Mouse (Mus musculus) gastrocnemius, postnatal 4 days (tissue): Measurements from ENCODE around the gene Cpne8. TPM values are rescaled to one million over a fixed set of nuclear protein-coding genes. Genes with fewer than 3 reads are reported as not detected.

Experiments
- DNase-seq, 2 experiments: peaks; one replicate each; pipeline ENCODE4 v3.0.0; 2021 to 2022; ENCODE audit warnings: low spot score in 2 of 2, mixed read lengths in 2 of 2
- long read RNA-seq, 2 experiments: library from polyadenylated mRNA; stranded (forward); transcript quantifications; one replicate each; pipeline ENCODE4 v2.0.0; 2021
- total RNA-seq, 2 experiments: library from RNA; stranded (reverse); gene quantifications; 2 replicates each; pipeline ENCODE4 v1.2.3; 2021

Gene Cpne8
- 1 to 10 TPM; 4.2 to 5.1 TPM for total RNA-seq
- long read RNA-seq, experiment 1, transcript Cpne8-202 (20 exons, 3,366 nt), result major isoform, 6 of 9 reads
- long read RNA-seq, experiment 1, partial matches to known transcripts, result 3 of 9 reads
- long read RNA-seq, experiment 1, other reads (novel, unspliced or antisense), result 0 of 9 reads
- long read RNA-seq, experiment 2, partial matches to known transcripts, result 0 of 5 reads
- long read RNA-seq, experiment 2, other reads (novel, unspliced or antisense), result 2 of 5 reads

DNA sequence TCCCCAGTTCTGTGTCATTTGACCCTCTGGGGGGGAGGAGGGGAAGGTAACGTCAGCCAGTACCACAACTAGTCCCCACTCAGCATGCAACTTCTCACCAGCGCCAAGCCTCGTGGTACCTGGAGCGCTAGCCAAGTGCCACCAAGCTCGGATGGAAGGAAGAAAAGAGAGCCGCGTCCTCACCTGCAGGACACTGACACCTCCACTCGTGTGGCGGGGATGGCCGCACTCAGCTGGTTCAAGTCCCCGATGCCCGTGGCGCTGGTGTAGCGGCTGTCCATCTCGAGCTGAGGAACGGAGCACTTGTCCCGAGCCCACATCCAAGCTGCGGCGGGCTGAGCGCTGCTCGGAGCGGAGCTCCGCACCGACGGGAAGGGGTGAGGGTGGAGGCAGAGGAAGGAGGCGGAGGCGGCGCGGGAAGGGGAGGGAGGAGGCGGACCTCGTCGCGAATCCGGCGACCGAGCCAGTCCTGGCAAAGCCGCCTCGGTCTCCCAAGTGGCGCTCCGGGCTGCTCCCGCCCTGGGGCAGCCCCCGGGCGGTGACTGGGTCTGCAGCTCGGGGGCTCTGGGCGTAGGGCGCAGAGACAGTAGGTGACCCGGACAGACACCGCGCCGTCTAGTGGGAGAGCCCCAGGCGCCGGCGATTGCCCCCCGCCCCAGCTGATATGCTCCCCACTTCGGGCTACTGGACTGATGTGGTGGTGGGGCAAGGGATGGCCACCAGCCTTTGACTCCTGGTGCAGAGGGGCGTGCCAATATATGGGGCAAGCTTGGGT, at the start of gene Cpne8:
TSS of gene Cpne8 (minus strand) at position 448 of the 775 bp plus-strand sequence.
- peak; percentile 46 to 64 for DNase-seq

DNA sequence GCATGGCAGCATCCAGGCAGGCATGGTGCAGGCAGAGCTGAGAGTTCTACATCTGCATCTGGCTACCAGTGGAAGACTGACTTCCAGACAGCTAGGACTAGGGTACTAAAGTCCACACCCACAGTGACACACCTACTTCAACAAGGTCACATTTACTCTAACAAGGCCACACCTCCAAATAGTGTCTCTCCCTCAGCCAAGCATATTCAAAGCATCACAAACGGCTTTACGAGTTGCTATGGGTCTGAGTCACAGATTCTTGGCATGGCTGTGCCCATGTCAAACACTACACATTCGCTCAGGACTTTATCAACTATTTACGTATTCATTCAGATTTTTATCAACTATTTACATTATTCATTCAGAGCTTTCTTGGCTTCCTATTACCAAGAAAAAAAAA, 38.5 kb upstream of the Cpne8 start:
- DNase-seq, result no peak

DNA sequence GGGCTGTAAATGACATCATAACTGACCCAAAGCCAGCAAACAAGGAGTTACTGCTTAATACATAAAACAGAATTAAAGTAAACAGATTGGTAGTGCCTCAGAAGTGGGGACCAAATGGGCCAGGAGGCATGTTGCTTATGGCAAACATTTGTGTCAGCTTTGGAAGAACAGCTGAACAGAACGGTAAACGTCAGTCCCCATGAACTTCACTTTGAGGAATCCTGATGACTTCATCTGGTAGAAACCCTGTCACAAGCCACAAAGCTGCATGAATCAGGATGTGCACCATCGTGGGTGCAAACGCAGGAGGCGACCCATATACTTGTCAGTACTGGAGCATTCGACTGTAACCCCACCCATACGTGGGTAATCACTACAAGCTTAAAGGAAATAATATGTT, 30.1 kb upstream of the Cpne8 start:
- no peak for DNase-seq

DNA sequence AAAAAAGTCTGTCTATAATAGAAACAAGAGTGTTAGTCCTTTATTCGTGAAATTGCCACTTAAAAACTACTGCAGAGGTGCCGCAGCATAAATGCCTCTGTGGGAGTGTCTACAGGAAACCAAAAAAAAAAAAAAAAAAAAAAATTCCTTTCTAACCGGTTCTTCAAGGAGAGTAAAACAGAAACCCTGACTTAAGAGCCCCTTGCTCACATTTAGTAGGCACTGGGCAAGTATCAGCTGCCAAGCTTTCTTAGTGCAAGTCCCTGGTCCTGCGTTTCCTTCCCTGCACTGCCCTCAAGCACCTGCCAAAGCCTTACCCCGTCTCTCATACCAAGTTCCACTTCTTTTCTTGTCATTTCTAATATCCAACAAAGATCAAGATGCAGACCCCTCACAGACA, 25.1 kb upstream of the Cpne8 start:
- DNase-seq, result no peak

DNA sequence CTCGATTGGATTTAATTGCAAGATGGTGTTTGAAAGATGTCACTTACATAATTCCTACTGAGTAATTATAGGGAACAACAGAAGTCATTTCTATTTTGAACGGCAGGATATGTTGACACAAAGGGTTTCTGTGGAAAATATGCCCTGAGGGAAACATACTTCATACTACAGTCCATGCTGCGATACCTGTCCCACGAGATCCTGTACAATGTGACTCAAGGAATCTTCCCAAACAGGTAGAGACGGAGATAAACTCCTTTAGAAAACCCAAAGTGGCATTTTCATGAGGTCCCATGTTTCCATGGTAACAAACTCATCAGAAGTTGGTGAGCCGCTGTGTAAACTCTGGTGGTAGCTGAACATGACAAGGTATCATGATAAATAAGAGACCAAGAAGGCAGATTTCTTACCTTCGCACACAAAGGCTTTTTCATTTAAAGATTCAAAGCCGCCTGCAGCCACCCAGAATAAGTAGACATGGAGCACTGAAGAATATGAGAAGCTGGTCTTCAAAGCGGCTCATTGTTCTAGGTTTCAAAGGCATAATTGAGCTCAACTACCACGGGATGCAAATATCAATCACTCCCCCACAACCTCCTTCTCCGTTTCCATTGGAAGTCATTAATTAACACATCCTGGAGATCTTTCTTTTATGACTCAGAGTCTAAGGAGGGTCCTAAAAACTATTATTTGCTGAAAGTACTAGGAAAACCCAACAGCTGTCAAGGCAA, 24.4 kb upstream of the Cpne8 start:
- no peak for DNase-seq

DNA sequence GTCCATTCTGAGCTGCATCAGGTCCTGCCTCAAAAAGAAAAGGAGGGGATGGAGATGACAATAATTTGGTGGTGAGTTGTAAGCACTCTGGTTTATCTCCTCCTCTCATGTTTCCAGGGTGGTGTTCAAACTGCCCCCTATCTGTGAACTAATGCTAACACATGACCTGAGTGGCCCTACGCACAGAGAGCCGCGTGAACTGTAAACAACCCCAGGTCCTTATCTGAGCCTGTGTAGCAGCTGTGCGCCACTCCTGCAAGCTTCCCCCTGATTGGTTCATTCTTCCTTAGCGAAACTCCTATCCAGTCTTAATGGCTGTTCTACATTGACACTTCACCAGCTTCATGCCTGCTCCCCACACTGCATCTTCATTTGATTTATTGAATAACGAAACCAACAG, 7.5 kb upstream of the Cpne8 start:
- no peak for DNase-seq

DNA sequence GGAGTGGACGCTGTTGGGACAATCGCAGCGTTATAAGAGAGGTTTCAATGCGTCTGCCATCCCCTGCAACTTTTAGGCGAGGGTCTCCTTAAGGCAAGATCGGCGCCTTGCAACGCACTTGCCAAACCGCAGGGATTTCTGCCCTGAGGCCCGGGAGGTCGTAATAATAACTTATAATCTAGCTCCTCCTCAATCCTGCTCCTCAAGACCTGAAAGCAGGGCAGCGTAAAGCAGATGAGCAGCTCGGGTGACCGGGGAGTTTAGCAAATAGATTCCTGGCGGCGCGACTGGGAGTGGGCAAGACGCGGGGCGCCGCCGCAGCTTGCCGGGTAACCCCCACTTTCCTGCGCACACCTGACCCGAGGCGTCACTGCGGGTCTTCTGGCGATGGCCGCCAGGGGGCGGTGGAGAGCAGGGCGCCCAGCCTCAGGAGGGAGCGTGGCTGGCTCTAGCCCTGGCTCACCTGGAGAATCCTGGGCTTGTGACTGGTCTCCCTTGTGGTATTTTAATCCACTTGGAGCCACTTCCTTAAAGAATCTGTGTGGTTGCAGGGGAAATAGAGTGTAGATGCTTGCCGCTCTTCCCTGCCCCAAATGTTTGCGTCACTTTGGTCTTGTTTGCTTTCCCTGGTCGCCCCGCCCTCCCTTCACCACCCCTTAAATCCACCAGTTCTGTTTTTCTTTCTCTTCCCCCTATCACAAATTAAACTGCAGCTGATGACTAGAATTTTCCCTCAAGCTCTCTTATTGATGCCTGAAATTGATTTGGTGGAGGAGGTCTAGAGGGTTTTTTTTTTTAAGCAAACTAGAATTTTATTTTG, 738 bp upstream of the Cpne8 start:
- peak; percentile 28 to 44 for DNase-seq

DNA sequence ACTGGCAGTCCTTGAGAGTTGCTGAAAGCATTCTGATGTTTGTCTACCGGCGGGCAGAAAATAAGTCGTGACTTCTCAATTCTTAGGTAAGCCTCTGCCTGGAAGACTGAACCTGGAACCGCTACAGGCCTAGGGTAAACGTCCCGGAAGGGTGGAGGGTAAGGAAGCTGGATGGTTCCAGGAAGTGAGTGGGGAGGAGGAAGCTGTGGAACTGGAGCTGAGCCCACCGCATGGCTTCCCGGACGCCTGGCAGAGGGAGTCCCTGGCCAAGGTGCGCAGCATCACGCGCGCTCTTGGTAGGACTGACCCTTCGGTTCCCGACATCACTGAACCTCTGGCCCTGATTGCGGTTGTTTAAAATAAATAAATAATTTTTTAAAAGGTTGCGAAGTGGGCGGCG, 744 bp downstream of the Cpne8 start:
- DNase-seq, result no peak

DNA sequence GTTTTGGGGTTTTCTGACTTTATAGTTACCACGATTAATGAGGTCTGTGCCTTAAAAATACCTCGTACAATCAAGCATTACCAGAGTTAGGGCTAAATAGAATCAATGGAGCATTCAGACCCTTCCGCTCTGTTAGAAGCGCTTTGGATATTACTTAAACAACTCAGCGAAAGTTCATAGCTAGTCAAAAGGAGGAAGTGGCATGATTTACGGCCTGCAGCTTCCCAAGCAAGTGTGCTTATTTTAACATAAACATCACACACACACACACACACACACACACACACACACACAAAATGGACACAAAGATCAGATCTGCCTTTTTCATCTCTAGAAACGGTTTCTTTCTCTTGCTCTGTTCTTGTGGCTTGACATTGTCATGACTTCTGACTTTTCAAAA, 9.7 kb downstream of the Cpne8 start:
- no peak for DNase-seq

DNA sequence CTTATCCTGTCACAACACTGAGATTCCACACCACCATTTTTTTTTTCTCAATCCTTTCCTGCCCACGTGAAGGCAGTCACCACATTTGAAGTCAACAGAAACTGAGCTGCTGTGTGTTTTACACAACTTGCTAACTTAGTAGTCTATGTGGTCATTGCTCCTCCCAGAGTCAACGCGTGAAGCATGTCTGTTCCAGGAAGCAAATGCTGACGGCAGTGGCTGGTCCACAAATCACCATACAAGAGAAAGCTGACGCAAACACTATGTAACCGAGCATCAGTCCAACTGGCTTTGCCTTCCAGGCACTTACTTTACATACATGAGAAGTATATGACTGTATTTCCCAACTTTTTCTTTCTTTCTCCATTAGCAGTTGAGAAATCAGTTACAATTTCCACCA, 12.3 kb downstream of the Cpne8 start:
- DNase-seq, result no peak

DNA sequence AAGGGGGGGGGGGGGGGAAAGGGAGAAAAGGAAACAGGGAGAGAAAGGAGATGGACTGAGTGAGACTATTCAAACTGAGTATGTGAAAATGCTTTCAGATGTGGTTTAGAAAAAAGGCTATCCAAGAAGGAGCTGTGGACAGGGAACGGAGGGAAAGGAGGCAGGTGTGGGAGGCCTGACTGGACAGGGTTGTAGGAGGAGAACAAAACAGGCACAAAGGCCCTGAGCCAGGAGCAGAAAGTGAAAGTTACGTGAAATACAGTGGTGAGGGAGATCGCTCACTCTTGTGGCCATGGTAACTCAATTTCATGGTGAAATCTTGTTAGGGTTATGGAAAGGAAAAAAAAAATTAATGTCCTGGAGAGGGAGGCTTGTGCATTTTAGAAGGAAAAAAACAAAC, 14.6 kb downstream of the Cpne8 start:
- no peak for DNase-seq

DNA sequence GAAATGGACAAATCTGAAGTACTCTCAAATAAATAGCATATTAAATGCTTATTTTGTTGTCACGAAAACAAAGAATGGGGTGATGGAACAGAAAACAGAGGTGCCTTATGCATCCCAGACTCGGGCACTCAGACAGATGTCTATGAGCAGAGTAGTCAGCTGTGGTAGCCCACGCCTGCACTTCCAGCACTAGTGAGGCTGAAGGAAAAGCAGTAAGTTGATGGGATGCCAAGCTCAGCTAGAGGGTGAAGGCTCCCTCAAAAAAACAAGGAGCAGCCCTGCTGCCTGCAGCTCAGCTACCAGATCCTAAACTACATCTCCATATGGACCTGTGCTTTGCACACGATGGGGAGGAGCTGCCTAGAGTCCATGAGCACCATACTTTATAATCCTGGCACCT, 15.6 kb downstream of the Cpne8 start:
- no peak for DNase-seq

DNA sequence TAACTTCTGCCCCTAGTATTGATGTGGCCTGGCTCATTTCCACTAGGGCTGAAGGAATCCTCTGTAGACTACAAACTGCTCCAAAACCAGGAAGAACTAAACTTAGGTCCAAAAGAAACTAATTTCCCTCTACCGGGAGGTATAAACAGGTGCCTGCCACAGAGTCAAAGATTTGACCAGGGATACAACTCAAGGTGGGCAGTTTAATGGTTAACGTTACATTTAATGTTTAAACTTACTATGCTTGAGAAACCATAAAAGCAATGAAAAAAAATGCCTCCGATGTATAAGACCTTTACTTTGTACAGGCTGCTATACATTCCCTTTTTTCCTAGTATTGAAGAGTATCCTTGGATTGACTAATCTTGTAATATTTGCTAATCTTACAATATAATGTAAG, 18.5 kb downstream of the Cpne8 start:
- no peak for DNase-seq

DNA sequence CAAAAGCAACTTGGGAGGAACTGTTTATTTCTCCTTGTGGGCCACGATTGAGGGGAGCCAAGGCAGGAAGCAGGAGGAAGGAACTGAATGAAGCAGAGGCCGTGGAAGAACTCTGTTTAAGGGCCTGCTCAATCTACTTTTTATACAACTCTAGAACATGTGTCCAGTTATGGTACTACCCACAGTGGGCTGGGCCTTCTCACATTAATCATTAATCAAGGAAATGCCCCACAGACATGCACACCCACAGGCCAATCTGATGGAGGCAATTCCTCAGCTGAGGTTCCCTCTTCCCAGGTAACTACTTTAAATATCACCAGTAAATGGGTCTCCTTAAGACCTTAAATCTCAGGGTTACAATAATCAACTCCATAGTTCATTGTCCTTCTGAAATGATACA, 21.2 kb downstream of the Cpne8 start:
- no peak for DNase-seq

DNA sequence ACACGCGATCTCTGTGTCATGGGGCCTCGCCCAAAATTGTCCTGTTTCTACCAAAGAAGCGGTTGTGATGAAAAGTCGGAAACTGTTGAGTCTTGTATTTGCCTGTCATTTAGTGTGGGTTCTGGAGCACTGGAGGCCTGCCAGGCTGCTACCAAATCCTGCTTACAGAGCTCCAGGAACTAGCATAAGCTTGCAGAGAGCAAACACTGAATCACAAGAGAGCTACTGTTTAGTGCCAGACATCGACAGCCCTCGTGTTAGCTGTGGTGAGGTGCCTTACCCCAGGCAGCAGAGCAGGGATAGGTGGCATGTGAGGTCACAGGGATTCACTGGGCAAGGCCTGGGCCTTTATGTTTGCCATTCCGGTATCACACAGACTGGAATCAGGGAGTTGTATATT, 22.7 kb downstream of the Cpne8 start:
- DNase-seq, result no peak

DNA sequence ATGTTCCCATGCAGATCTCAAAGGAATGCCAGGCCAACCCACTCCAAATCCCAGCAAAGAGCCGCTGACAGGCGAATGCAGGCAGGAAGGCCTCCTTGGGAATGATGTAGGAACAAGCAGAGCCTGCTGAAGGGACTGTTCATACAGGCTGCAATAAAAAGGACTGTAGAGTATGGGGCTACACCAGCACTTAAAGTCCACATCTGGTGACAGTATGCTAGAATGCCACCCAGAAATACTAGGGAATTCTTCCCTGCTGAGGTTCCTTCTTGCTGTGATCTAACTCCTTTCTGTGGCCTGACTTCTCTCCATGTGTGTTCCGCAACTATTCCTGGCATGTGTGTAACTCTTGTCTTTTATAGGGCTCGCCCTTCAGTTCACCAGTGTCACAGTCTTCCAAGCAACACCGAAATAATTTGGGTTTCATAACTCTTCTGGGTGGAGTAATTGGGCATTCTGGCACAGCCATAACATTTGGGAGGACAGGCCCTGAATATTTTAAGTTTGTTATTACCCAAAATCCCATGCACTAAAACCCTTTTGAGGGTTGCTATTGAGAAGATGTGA, 32.1 kb downstream of the Cpne8 start:
- DNase-seq, result no peak

DNA sequence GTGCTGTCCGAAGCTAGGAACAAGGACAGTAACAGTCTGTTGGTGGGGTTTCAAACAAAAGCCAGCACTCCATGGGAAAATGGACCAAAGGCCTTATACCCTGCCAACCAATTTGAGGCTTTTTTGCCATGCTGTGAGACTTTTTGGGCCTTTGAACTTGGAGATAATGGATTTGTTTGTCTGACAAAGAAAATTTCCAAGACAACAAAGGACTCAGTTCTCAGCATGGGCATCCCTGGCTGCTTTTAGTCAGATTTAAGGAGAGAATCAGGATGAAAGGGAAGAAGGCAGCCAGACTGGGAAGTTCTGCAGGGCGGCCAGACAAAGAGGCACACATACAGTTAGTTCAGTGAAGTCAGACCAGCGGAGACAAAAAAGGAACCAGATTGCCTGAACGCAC, 32.9 kb downstream of the Cpne8 start:
- DNase-seq, result no peak

DNA sequence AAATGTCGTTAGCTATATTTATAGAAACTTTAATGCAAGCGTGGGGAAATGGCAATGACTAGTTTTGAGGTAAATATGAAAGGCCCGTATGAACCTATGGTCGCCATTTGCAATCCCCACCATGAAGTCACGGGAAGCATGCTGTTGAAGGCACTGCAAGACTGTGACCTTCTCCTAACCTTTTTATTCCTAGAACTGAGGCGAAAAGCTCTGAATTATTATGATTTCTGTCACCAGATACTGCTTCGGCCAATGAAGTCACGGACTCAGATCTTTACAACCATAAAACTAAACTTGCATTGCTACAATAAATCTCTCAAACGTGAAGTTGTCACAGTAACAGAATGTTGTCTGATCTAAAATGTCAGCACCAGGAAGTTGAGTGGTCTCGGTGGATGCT, 33.4 kb downstream of the Cpne8 start:
- DNase-seq, result no peak

DNA sequence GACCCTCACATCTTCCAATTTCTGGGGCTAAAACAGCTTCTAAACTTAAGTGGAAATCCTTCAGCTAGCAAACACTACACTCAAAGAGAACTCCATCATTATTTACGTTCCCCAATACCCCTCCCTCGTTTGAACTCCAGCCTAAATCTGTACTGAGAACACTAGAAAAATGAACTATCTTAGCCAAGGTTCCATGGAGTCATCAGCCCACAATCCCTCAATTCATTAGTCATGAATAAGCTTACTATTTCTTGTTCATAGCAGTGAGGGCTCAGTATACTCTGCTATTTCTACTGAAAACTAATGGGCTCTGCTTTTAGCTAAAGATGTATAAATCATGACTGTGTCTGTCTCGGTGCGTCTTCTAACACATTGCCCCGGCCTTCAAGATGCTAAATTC, 55.0 kb downstream of the Cpne8 start:
- no peak for DNase-seq

DNA sequence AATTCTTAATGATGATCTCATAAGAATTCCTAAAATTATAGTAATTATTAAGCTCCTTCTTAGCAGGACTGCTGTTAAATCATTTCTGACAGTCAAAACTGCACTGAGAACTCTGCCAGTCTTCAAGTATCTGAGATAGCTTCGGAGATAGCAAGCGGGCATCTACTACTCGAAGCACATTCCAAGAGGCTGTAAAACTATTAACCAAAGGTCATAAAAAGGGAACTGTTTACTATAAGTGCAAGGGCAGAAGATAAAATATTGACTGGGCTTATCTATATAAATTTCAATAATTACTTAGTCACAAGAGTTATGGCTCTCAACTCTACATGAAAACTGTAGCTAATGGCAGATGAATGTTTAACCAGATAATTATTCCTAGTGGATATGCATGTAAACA, 57.2 kb downstream of the Cpne8 start:
- no peak for DNase-seq

DNA sequence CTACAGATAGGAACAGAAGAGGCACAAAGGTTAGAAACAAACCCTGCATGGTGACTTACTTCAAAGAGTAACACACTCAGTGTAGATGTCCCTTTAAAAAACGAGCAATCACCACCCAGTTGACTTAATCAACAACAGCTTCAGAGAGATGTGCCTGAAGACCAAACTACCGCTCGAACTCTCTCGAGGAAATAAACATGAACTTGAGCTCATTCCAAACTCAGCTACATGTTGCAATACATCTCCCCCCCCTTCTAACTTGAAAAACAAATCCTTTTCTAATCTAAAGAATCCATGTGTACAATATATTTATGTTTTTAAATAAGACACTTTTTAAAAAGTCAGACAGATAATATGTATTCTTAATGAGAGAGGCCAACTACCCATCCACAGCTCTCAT, 59.5 kb downstream of the Cpne8 start:
- no peak for DNase-seq
